Mouse (Mus musculus) kidney, adult 2 months (tissue): ENCODE results near the gene Acad10.

Source experiments
- CTCF ChIP-seq: fragments of 200-500 bp; conservative IDR thresholded peaks from 2 replicates; pipeline ENCODE4 v1.5.1; 2011; ENCODE audit warnings: low read depth, mild to moderate bottlenecking, control low read depth, low read length, moderate library complexity, mixed read lengths; ENCODE audit not compliant: insufficient read depth, insufficient read length
- POLR2A ChIP-seq: fragments of 200-500 bp; IDR thresholded peaks from one replicate; pipeline ENCODE4 v1.6.1; 2011; ENCODE audit warnings: low read depth, low read length, control low read depth

DNA sequence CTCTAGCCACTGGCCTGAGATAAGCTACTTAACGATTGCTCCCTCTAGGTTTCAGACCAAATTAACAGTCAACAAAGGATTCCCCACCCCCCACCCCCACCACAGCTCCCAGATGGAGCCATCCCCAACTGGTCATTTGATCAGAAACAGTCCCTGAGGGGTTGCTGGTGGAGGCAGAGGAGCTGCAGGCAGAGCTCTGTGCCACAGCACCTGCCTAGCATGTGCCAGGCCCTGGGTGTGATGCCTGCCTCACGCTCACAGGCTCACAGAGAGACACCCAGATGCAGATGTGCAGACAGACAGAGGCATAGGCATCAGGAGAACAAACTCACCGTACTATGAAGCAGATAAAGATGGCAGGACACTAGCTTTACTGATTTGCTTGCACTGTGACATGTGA, 27.5 kb downstream of the Acad10 start:
- TF ChIP-seq CTCF (no peak), POLR2A (no peak)
